Mouse (Mus musculus): Measurements from ENCODE around the gene Gm21304. TPM values are rescaled to one million over a fixed set of nuclear protein-coding genes. Genes with fewer than 3 reads are reported as not detected.

Gene Gm21304
- polyA plus RNA-seq (2015; fragmentation: Nextera tagmentation; extraction: Ambion mirVana): not detected in 2 replicates

DNA sequence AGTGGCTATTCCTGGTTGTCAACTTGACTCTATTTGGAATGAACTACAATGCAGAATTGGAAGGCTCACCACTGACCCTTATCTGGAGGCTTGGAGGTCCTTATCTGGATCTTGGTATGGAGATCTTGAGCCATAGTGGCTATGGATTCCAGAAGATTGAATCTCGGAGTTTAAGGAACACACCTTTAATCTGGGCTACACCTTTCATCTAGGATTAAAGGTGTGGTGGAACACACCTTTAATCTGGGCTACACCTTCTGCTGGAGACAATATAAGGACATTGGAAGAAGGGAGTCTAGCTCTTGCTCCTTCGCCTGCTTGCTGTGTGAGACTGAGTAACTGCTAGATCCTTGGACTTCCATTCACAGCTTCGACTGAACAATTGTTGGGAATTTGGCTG is at the start of gene Gm21304:
TSS of gene Gm21304 (plus strand) at position 301 of the 400 bp plus-strand sequence.

DNA sequence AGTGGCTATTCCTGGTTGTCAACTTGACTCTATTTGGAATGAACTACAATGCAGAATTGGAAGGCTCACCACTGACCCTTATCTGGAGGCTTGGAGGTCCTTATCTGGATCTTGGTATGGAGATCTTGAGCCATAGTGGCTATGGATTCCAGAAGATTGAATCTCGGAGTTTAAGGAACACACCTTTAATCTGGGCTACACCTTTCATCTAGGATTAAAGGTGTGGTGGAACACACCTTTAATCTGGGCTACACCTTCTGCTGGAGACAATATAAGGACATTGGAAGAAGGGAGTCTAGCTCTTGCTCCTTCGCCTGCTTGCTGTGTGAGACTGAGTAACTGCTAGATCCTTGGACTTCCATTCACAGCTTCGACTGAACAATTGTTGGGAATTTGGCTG is 25.6 kb upstream of the Gm21304 start, which contains the start of gene Gm21293:
TSS of gene Gm21293 (plus strand) at position 301 of the 400 bp plus-strand sequence.

DNA sequence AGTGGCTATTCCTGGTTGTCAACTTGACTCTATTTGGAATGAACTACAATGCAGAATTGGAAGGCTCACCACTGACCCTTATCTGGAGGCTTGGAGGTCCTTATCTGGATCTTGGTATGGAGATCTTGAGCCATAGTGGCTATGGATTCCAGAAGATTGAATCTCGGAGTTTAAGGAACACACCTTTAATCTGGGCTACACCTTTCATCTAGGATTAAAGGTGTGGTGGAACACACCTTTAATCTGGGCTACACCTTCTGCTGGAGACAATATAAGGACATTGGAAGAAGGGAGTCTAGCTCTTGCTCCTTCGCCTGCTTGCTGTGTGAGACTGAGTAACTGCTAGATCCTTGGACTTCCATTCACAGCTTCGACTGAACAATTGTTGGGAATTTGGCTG is 17.1 kb upstream of the Gm21304 start, which contains the start of gene Gm6763:
TSS of gene Gm6763 (plus strand) at position 301 of the 400 bp plus-strand sequence.

DNA sequence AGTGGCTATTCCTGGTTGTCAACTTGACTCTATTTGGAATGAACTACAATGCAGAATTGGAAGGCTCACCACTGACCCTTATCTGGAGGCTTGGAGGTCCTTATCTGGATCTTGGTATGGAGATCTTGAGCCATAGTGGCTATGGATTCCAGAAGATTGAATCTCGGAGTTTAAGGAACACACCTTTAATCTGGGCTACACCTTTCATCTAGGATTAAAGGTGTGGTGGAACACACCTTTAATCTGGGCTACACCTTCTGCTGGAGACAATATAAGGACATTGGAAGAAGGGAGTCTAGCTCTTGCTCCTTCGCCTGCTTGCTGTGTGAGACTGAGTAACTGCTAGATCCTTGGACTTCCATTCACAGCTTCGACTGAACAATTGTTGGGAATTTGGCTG is 8.6 kb upstream of the Gm21304 start, which contains the start of gene Gm8764:
TSS of gene Gm8764 (plus strand) at position 301 of the 400 bp plus-strand sequence.

DNA sequence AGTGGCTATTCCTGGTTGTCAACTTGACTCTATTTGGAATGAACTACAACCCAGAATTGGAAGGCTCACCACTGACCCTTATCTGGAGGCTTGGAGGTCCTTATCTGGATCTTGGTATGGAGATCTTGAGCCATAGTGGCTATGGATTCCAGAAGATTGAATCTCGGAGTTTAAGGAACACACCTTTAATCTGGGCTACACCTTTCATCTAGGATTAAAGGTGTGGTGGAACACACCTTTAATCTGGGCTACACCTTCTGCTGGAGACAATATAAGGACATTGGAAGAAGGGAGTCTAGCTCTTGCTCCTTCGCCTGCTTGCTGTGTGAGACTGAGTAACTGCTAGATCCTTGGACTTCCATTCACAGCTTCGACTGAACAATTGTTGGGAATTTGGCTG is 8.4 kb downstream of the Gm21304 start, which contains the start of gene Gm21312:
TSS of gene Gm21312 (plus strand) at position 301 of the 400 bp plus-strand sequence.

DNA sequence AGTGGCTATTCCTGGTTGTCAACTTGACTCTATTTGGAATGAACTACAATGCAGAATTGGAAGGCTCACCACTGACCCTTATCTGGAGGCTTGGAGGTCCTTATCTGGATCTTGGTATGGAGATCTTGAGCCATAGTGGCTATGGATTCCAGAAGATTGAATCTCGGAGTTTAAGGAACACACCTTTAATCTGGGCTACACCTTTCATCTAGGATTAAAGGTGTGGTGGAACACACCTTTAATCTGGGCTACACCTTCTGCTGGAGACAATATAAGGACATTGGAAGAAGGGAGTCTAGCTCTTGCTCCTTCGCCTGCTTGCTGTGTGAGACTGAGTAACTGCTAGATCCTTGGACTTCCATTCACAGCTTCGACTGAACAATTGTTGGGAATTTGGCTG is 16.9 kb downstream of the Gm21304 start, which contains the start of gene Gm20765:
TSS of gene Gm20765 (plus strand) at position 301 of the 400 bp plus-strand sequence.

DNA sequence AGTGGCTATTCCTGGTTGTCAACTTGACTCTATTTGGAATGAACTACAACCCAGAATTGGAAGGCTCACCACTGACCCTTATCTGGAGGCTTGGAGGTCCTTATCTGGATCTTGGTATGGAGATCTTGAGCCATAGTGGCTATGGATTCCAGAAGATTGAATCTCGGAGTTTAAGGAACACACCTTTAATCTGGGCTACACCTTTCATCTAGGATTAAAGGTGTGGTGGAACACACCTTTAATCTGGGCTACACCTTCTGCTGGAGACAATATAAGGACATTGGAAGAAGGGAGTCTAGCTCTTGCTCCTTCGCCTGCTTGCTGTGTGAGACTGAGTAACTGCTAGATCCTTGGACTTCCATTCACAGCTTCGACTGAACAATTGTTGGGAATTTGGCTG is 25.4 kb downstream of the Gm21304 start, which contains the start of gene Gm4340:
TSS of gene Gm4340 (plus strand) at position 301 of the 400 bp plus-strand sequence.

Other genes starting within 250 kb of the Gm21304 start
- gene Gm21293, start 25.5 kb upstream of the Gm21304 start, polyA plus RNA-seq (2015; fragmentation: Nextera tagmentation; extraction: Ambion mirVana): not detected in 2 replicates
- gene Gm6763, start 17.0 kb upstream of the Gm21304 start, polyA plus RNA-seq (2015; fragmentation: Nextera tagmentation; extraction: Ambion mirVana): not detected in 2 replicates
- not detected in 2 replicates for gene Gm8764, start 8.5 kb upstream of the Gm21304 start, polyA plus RNA-seq (2015; fragmentation: Nextera tagmentation; extraction: Ambion mirVana)
- gene Gm21312, start 8.5 kb downstream of the Gm21304 start, polyA plus RNA-seq (2015; fragmentation: Nextera tagmentation; extraction: Ambion mirVana): not detected in 2 replicates
- not detected in 2 replicates for gene Gm20765, start 17.0 kb downstream of the Gm21304 start, polyA plus RNA-seq (2015; fragmentation: Nextera tagmentation; extraction: Ambion mirVana)
- not detected in 2 replicates for gene Gm4340, start 25.5 kb downstream of the Gm21304 start, polyA plus RNA-seq (2015; fragmentation: Nextera tagmentation; extraction: Ambion mirVana)

All from spleen, postnatal 0 days (tissue).